Mouse (Mus musculus): Measurements from ENCODE around the gene Cbln4. TPM values are rescaled to one million over a fixed set of nuclear protein-coding genes. Genes with fewer than 3 reads are reported as not detected.

Cbln4 gene
- under 1 TPM in 1 of 2 experiments, not detected in 1; 0.11 TPM for polyA plus RNA-seq (2017; shearing (Covaris generic))

GRCm38 (mm10) chr2:172043235-172043610 lies at the start of gene Cbln4:
Cbln4 (minus strand) TSS chr2:172043466.

Other genes with a start within 250 kb of the Cbln4 start
- under 1 TPM in 1 of 2 experiments, not detected in 1; 0.15 TPM for gene Mc3r, start 205.0 kb upstream of the Cbln4 start, polyA plus RNA-seq (2017; shearing (Covaris generic))